In the genomic region with DNA sequence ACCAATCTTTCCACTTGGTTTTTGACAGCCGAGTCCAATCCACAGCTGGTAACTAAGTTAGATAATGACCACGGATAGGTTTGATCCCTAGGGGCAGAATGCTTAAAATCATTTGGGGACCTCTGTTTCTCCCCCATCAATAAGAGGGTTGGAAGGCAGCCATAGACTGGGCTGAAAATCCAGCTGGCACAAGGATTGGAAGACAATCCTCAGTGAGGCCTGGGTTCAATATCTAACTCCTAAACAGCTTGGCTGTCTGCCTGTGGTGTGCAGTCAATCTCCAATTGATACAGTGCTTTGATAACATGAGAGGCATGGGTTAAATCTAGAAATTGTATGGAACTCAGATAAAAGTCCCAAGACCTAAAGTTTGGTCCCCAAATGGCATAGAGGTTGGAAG, we compare ENCODE assay signal across 19 mouse cellular contexts.
"Had no signal": no experiment of that assay in that cellular context is flagged by ENCODE, and none has a peak within 500 bp of the region (broad histone marks: within the 10 kb centered on the region; RNA-seq: fewer than 3 reads in every experiment).

No protein-coding gene starts in this region.

- H3K27ac ChIP-seq: midbrain, embryonic 10.5 days; midbrain, embryonic 12.5 days; neural tube, embryonic 13.5 days; neural tube, embryonic 15.5 days had no signal

- H3K9ac ChIP-seq: lung, embryonic 14.5 days; midbrain, embryonic 12.5 days; neural tube, embryonic 13.5 days; neural tube, embryonic 15.5 days had no signal

- H3K9me3 ChIP-seq: midbrain, embryonic 10.5 days; midbrain, embryonic 12.5 days; neural tube, embryonic 13.5 days; neural tube, embryonic 15.5 days had no signal

- H3K36me3 ChIP-seq: midbrain, embryonic 10.5 days; midbrain, embryonic 12.5 days; neural tube, embryonic 13.5 days; neural tube, embryonic 15.5 days had no signal

- H3K27me3 ChIP-seq: midbrain, embryonic 12.5 days; neural tube, embryonic 13.5 days; neural tube, embryonic 15.5 days had no signal

- DNase-seq: lung, adult 18-20 months; lung, embryonic 14.5 days; lung, postnatal 10 days; lung, postnatal 4 days; midbrain, embryonic 14.5 days; retina, postnatal 1 day; right cerebral cortex, adult 18-20 months; right cerebral cortex, postnatal 25 days; right cerebral cortex, postnatal 4 days; spleen, adult 18-20 months; thymus, adult 2 months; thymus, postnatal 25 days; thymus, postnatal 4 days had no signal

- H3K4me1 ChIP-seq: midbrain, embryonic 10.5 days; midbrain, embryonic 12.5 days; neural tube, embryonic 13.5 days; neural tube, embryonic 15.5 days had no signal

- ATAC-seq: midbrain, embryonic 16.5 days had no signal

- H3K4me3 ChIP-seq: midbrain, embryonic 10.5 days; midbrain, embryonic 12.5 days; myocyte; neural tube, embryonic 13.5 days; neural tube, embryonic 15.5 days had no signal

- H3K4me2 ChIP-seq: lung, embryonic 14.5 days; midbrain, embryonic 12.5 days; neural tube, embryonic 13.5 days; neural tube, embryonic 15.5 days had no signal
